Mouse (Mus musculus): ENCODE measurements at regions not wholly inside any gene's neighbourhood (a gene's known extent, or its start where the extent isn't known, plus 50 kb on each side); places are given as distances from the start of the nearest gene placed in this dataset.

GRCm38 (mm10) chr10:44685215-44685614 is 156.9 kb upstream of the Prdm1 start:
- no peak overlapping the region for H3K27ac ChIP-seq (ENCODE audit: low read length)
- H3K9me3 ChIP-seq (replicated peaks; ENCODE audit: control insufficient read depth, low read length) = no peaks in the 10 kb centered on the region
- H3K4me2 ChIP-seq (ENCODE audit: low read depth, low read length) = no peak overlapping the region
- H3K36me3 ChIP-seq (ENCODE audit: control insufficient read depth, insufficient read depth, low read length) = no peaks in the 10 kb centered on the region
- H3K9ac ChIP-seq (ENCODE audit: low read length) = no peak overlapping the region
- H3K4me3 ChIP-seq (replicated peaks; ENCODE audit: low read length) = no peak overlapping the region
- H3K27me3 ChIP-seq (ENCODE audit: control insufficient read depth, insufficient read depth, low read length) = no peaks in the 10 kb centered on the region
- H3K4me1 ChIP-seq (ENCODE audit: control insufficient read depth, insufficient read depth, low read length) = no peaks in the 10 kb centered on the region
- no peak for ATAC-seq (ENCODE audit: insufficient read depth, low FRiP score)
- WGBS = 57% methylated on average over 3 of the region's 3 CpGs

- no peak overlapping the region for H3K4me3 ChIP-seq (replicated peaks; ENCODE audit: low read length)
- no peak for ATAC-seq (ENCODE audit: insufficient read depth, low FRiP score)
- H3K4me2 ChIP-seq (ENCODE audit: low read depth, low read length) = no peak overlapping the region
- H3K9me3 ChIP-seq (replicated peaks; ENCODE audit: control insufficient read depth, low read length) = no peaks in the 10 kb centered on the region
- 85% methylated on average over 3 of the region's 3 CpGs for WGBS
- no peak overlapping the region for H3K9ac ChIP-seq (ENCODE audit: low read length)
- no peaks in the 10 kb centered on the region for H3K36me3 ChIP-seq (ENCODE audit: control insufficient read depth, insufficient read depth, low read length)
- no peaks in the 10 kb centered on the region for H3K4me1 ChIP-seq (ENCODE audit: control insufficient read depth, insufficient read depth, low read length)
- H3K27ac ChIP-seq (ENCODE audit: low read length) = no peak overlapping the region
- no peaks in the 10 kb centered on the region for H3K27me3 ChIP-seq (ENCODE audit: control insufficient read depth, insufficient read depth, low read length)
Measured at GRCm38 (mm10) chr10:44676506-44676905, 148.2 kb upstream of the Prdm1 start.

- no peak overlapping the region for H3K4me3 ChIP-seq (replicated peaks; ENCODE audit: low read length)
- no peaks in the 10 kb centered on the region for H3K36me3 ChIP-seq (ENCODE audit: control insufficient read depth, insufficient read depth, low read length)
- H3K9me3 ChIP-seq (replicated peaks; ENCODE audit: control insufficient read depth, low read length) = no peaks in the 10 kb centered on the region
- no peak overlapping the region for H3K27ac ChIP-seq (ENCODE audit: low read length)
- H3K9ac ChIP-seq (ENCODE audit: low read length) = no peak overlapping the region
- no peak for ATAC-seq (ENCODE audit: insufficient read depth, low FRiP score)
- WGBS = 77% methylated on average over 4 of the region's 4 CpGs
- H3K4me1 ChIP-seq (ENCODE audit: control insufficient read depth, insufficient read depth, low read length) = no peaks in the 10 kb centered on the region
- H3K4me2 ChIP-seq (ENCODE audit: low read depth, low read length) = no peak overlapping the region
- no peaks in the 10 kb centered on the region for H3K27me3 ChIP-seq (ENCODE audit: control insufficient read depth, insufficient read depth, low read length)
Measured at GRCm38 (mm10) chr10:44665509-44666144, 137.3 kb upstream of the Prdm1 start.

- H3K27me3 ChIP-seq (ENCODE audit: control insufficient read depth, insufficient read depth, low read length) = no peaks in the 10 kb centered on the region
- no peak for ATAC-seq (ENCODE audit: insufficient read depth, low FRiP score)
- WGBS = 76% methylated on average over 3 of the region's 3 CpGs
Measured at GRCm38 (mm10) chr10:44659499-44659898, 131.2 kb upstream of the Prdm1 start.

GRCm38 (mm10) chr10:44653761-44654160 is 125.5 kb upstream of the Prdm1 start:
- 54% methylated on average over 5 of the region's 5 CpGs for WGBS
- no peak overlapping the region for H3K27ac ChIP-seq (ENCODE audit: low read length)

More at GRCm38 (mm10) chr10:44659499-44659898, 131.2 kb upstream of the Prdm1 start:
- Histone ChIP-seq H3K4me3 (replicated peaks; ENCODE audit: low read length) (no peak overlapping the region), H3K4me2 (ENCODE audit: low read depth, low read length) (no peak overlapping the region), H3K9ac (ENCODE audit: low read length) (no peak overlapping the region), H3K36me3 (ENCODE audit: control insufficient read depth, insufficient read depth, low read length) (no peaks in the 10 kb centered on the region), H3K9me3 (replicated peaks; ENCODE audit: control insufficient read depth, low read length) (no peaks in the 10 kb centered on the region), H3K4me1 (ENCODE audit: control insufficient read depth, insufficient read depth, low read length) (no peaks in the 10 kb centered on the region), H3K27ac (ENCODE audit: low read length) (no peak overlapping the region)

GRCm38 (mm10) chr10:44647021-44647420 is 118.7 kb upstream of the Prdm1 start:
- Histone ChIP-seq H3K4me3 (replicated peaks; ENCODE audit: low read length) (no peak overlapping the region), H3K36me3 (ENCODE audit: control insufficient read depth, insufficient read depth, low read length) (no peaks in the 10 kb centered on the region), H3K27me3 (ENCODE audit: control insufficient read depth, insufficient read depth, low read length) (no peaks in the 10 kb centered on the region), H3K9me3 (replicated peaks; ENCODE audit: control insufficient read depth, low read length) (no peaks in the 10 kb centered on the region), H3K27ac (ENCODE audit: low read length) (no peak overlapping the region; the same call in 1 of the 2 replicates), H3K4me1 (ENCODE audit: control insufficient read depth, insufficient read depth, low read length) (no peaks in the 10 kb centered on the region), H3K9ac (ENCODE audit: low read length) (no peak overlapping the region), H3K4me2 (ENCODE audit: low read depth, low read length) (no peak overlapping the region)
- 22% methylated on average over 5 of the region's 5 CpGs for WGBS
- no peak for ATAC-seq (ENCODE audit: insufficient read depth, low FRiP score)

More at GRCm38 (mm10) chr10:44653761-44654160, 125.5 kb upstream of the Prdm1 start:
- H3K4me1 ChIP-seq (ENCODE audit: control insufficient read depth, insufficient read depth, low read length) = peaks cover 2% of the 10 kb centered on the region; the same call in 1 of the 2 replicates
- H3K9ac ChIP-seq (ENCODE audit: low read length) = no peak overlapping the region
- H3K4me2 ChIP-seq (ENCODE audit: low read depth, low read length) = no peak overlapping the region
- ATAC-seq (ENCODE audit: insufficient read depth, low FRiP score) = no peak
- no peaks in the 10 kb centered on the region for H3K9me3 ChIP-seq (replicated peaks; ENCODE audit: control insufficient read depth, low read length)
- H3K36me3 ChIP-seq (ENCODE audit: control insufficient read depth, insufficient read depth, low read length) = no peaks in the 10 kb centered on the region
- H3K4me3 ChIP-seq (replicated peaks; ENCODE audit: low read length) = no peak overlapping the region
- no peaks in the 10 kb centered on the region for H3K27me3 ChIP-seq (ENCODE audit: control insufficient read depth, insufficient read depth, low read length)

- no peaks in the 10 kb centered on the region for H3K4me1 ChIP-seq (ENCODE audit: control insufficient read depth, insufficient read depth, low read length)
- no peak for ATAC-seq (ENCODE audit: insufficient read depth, low FRiP score)
- 87% methylated on average over 5 of the region's 5 CpGs for WGBS
Measured at GRCm38 (mm10) chr10:44646615-44647014, 118.3 kb upstream of the Prdm1 start.

GRCm38 (mm10) chr10:44641616-44642015 is 113.3 kb upstream of the Prdm1 start:
- no peaks in the 10 kb centered on the region for H3K4me1 ChIP-seq (ENCODE audit: control insufficient read depth, insufficient read depth, low read length)
- no peaks in the 10 kb centered on the region for H3K9me3 ChIP-seq (replicated peaks; ENCODE audit: control insufficient read depth, low read length)
- no peaks in the 10 kb centered on the region for H3K27me3 ChIP-seq (ENCODE audit: control insufficient read depth, insufficient read depth, low read length)
- H3K36me3 ChIP-seq (ENCODE audit: control insufficient read depth, insufficient read depth, low read length) = no peaks in the 10 kb centered on the region
- no peak overlapping the region for H3K4me2 ChIP-seq (ENCODE audit: low read depth, low read length)
- 87% methylated on average over 2 of the region's 2 CpGs for WGBS
- ATAC-seq (ENCODE audit: insufficient read depth, low FRiP score) = no peak
- no peak overlapping the region for H3K27ac ChIP-seq (ENCODE audit: low read length)
- no peak overlapping the region for H3K9ac ChIP-seq (ENCODE audit: low read length)
- no peak overlapping the region for H3K4me3 ChIP-seq (replicated peaks; ENCODE audit: low read length)

More at GRCm38 (mm10) chr10:44646615-44647014, 118.3 kb upstream of the Prdm1 start:
- H3K27me3 ChIP-seq (ENCODE audit: control insufficient read depth, insufficient read depth, low read length) = no peaks in the 10 kb centered on the region
- H3K9ac ChIP-seq (ENCODE audit: low read length) = no peak overlapping the region
- no peak overlapping the region for H3K4me2 ChIP-seq (ENCODE audit: low read depth, low read length)
- H3K36me3 ChIP-seq (ENCODE audit: control insufficient read depth, insufficient read depth, low read length) = no peaks in the 10 kb centered on the region
- no peaks in the 10 kb centered on the region for H3K9me3 ChIP-seq (replicated peaks; ENCODE audit: control insufficient read depth, low read length)
- no peak overlapping the region for H3K4me3 ChIP-seq (replicated peaks; ENCODE audit: low read length)
- no peak overlapping the region; the same call in 1 of the 2 replicates for H3K27ac ChIP-seq (ENCODE audit: low read length)

GRCm38 (mm10) chr10:44640620-44641019 is 112.3 kb upstream of the Prdm1 start:
- H3K4me1 ChIP-seq (ENCODE audit: control insufficient read depth, insufficient read depth, low read length) = no peaks in the 10 kb centered on the region
- WGBS = 90% methylated on average over 8 of the region's 8 CpGs
- H3K9me3 ChIP-seq (replicated peaks; ENCODE audit: control insufficient read depth, low read length) = no peaks in the 10 kb centered on the region
- no peak for ATAC-seq (ENCODE audit: insufficient read depth, low FRiP score)
- no peaks in the 10 kb centered on the region for H3K27me3 ChIP-seq (ENCODE audit: control insufficient read depth, insufficient read depth, low read length)
- no peak overlapping the region for H3K4me3 ChIP-seq (replicated peaks; ENCODE audit: low read length)
- H3K27ac ChIP-seq (ENCODE audit: low read length) = no peak overlapping the region
- H3K36me3 ChIP-seq (ENCODE audit: control insufficient read depth, insufficient read depth, low read length) = no peaks in the 10 kb centered on the region
- H3K9ac ChIP-seq (ENCODE audit: low read length) = no peak overlapping the region
- no peak overlapping the region for H3K4me2 ChIP-seq (ENCODE audit: low read depth, low read length)

Data from stomach, embryonic 16.5 days (tissue).